Mouse (Mus musculus): ENCODE results near the gene Krt33a. TPM values are rescaled to one million over a fixed set of nuclear protein-coding genes. Genes with fewer than 3 reads are reported as not detected.

Gene Krt33a
- polyA plus RNA-seq, 1 experiment from 2014 or later = not detected

GRCm38 (mm10) chr11:99983442-99983841, 32.6 kb downstream of the Krt33a start:
- no peak for ATAC-seq (ENCODE audit: low FRiP score, low read depth)
- Histone ChIP-seq H3K27me3 (peaks cover 5% of the 10 kb centered on the region; the same call in 1 of the 2 replicates), H3K4me2 (replicated peaks) (no peak overlapping the region), H3K36me3 (no peaks in the 10 kb centered on the region), H3K9me3 (no peaks in the 10 kb centered on the region), H3K9ac (no peak overlapping the region), H3K4me1 (no peaks in the 10 kb centered on the region), H3K27ac (no peak overlapping the region), H3K4me3 (no peak overlapping the region)
- WGBS = 85% methylated on average over 1 of the region's 1 CpGs

GRCm38 (mm10) chr11:99982731-99983130, 33.3 kb downstream of the Krt33a start:
- no peaks in the 10 kb centered on the region for H3K9me3 ChIP-seq
- H3K4me1 ChIP-seq = no peaks in the 10 kb centered on the region
- no peak overlapping the region for H3K4me2 ChIP-seq (replicated peaks)
- no peak overlapping the region for H3K9ac ChIP-seq
- no peaks in the 10 kb centered on the region for H3K36me3 ChIP-seq
- 85% methylated on average over 9 of the region's 9 CpGs for WGBS
- ATAC-seq (ENCODE audit: low FRiP score, low read depth) = no peak
- no peak overlapping the region for H3K27ac ChIP-seq
- no peak overlapping the region for H3K4me3 ChIP-seq
- peaks cover 5% of the 10 kb centered on the region; the same call in 1 of the 2 replicates for H3K27me3 ChIP-seq

- H3K27me3 ChIP-seq = no peaks in the 10 kb centered on the region
- no peak within 1 kb of the TSS for H3K27ac ChIP-seq
- WGBS = 68% methylated on average over 5 of the region's 5 CpGs
- no peaks in the 10 kb centered on the region for H3K4me1 ChIP-seq
- no peaks in the 10 kb centered on the region for H3K9me3 ChIP-seq
- H3K36me3 ChIP-seq = no peaks in the 10 kb centered on the region
- no peak within 1 kb of the TSS for H3K9ac ChIP-seq
- H3K4me2 ChIP-seq (replicated peaks) = no peak within 1 kb of the TSS
- H3K4me3 ChIP-seq = no peak within 1 kb of the TSS
- no peak for ATAC-seq (ENCODE audit: low FRiP score, low read depth)
Measured at GRCm38 (mm10) chr11:99978953-99979352, 37.1 kb downstream of the Krt33a start, which contains the start of gene Krtap29-1. Krtap29-1 (minus strand) TSS chr11:99979053.

- no peaks in the 10 kb centered on the region for H3K27me3 ChIP-seq
Measured at GRCm38 (mm10) chr11:99965961-99966360, 50.1 kb downstream of the Krt33a start.

GRCm38 (mm10) chr11:99964213-99964612, 51.8 kb downstream of the Krt33a start:
- H3K4me3 ChIP-seq = no peak overlapping the region
- 46% methylated on average over 6 of the region's 6 CpGs for WGBS
- ATAC-seq (ENCODE audit: low FRiP score, low read depth) = no peak
- H3K27ac ChIP-seq = no peak overlapping the region
- H3K4me2 ChIP-seq (replicated peaks) = no peak overlapping the region
- H3K9me3 ChIP-seq = no peaks in the 10 kb centered on the region
- no peaks in the 10 kb centered on the region for H3K4me1 ChIP-seq
- H3K27me3 ChIP-seq = no peaks in the 10 kb centered on the region
- H3K9ac ChIP-seq = no peak overlapping the region
- H3K36me3 ChIP-seq = no peaks in the 10 kb centered on the region

More at GRCm38 (mm10) chr11:99965961-99966360, 50.1 kb downstream of the Krt33a start:
- no peak for ATAC-seq (ENCODE audit: low FRiP score, low read depth)
- Histone ChIP-seq H3K4me2 (replicated peaks) (no peak overlapping the region), H3K36me3 (no peaks in the 10 kb centered on the region), H3K27ac (no peak overlapping the region), H3K9me3 (no peaks in the 10 kb centered on the region), H3K4me3 (no peak overlapping the region), H3K4me1 (no peaks in the 10 kb centered on the region), H3K9ac (no peak overlapping the region)
- 2% methylated on average over 2 of the region's 2 CpGs for WGBS

Other genes starting within 250 kb of the Krt33a start
- gene Gm11595, start 243.3 kb downstream of the Krt33a start, polyA plus RNA-seq (2015; fragmentation: Nextera tagmentation; extraction: Ambion mirVana) = not detected in 2 replicates
- gene Krtap4-8, start 235.5 kb downstream of the Krt33a start, polyA plus RNA-seq (2015; fragmentation: Nextera tagmentation; extraction: Ambion mirVana) = not detected in 2 replicates
- gene Krtap4-9, start 231.0 kb downstream of the Krt33a start, polyA plus RNA-seq (2015; fragmentation: Nextera tagmentation; extraction: Ambion mirVana) = not detected in 2 replicates
- not detected in 2 replicates for gene Gm11596, start 222.7 kb downstream of the Krt33a start, polyA plus RNA-seq (2015; fragmentation: Nextera tagmentation; extraction: Ambion mirVana)
- not detected in 2 replicates for gene Gm11569, start 217.3 kb downstream of the Krt33a start, polyA plus RNA-seq (2015; fragmentation: Nextera tagmentation; extraction: Ambion mirVana)
- not detected in 2 replicates for gene Gm11554, start 211.8 kb downstream of the Krt33a start, polyA plus RNA-seq (2015; fragmentation: Nextera tagmentation; extraction: Ambion mirVana)
- not detected in 2 replicates for gene Krtap4-13, start 206.3 kb downstream of the Krt33a start, polyA plus RNA-seq (2015; fragmentation: Nextera tagmentation; extraction: Ambion mirVana)
- gene Gm11564, start 200.5 kb downstream of the Krt33a start, polyA plus RNA-seq (2015; fragmentation: Nextera tagmentation; extraction: Ambion mirVana) = not detected in 2 replicates
- not detected in 2 replicates for gene 2300003K06Rik, start 178.1 kb downstream of the Krt33a start, polyA plus RNA-seq (2015; fragmentation: Nextera tagmentation; extraction: Ambion mirVana)
- not detected in 2 replicates for gene Krtap4-16, start 164.6 kb downstream of the Krt33a start, polyA plus RNA-seq (2015; fragmentation: Nextera tagmentation; extraction: Ambion mirVana)
- gene Gm11568, start 158.3 kb downstream of the Krt33a start, polyA plus RNA-seq (2015; fragmentation: Nextera tagmentation; extraction: Ambion mirVana) = not detected in 2 replicates
- gene Gm11559, start 151.7 kb downstream of the Krt33a start, polyA plus RNA-seq (2015; fragmentation: Nextera tagmentation; extraction: Ambion mirVana) = not detected in 2 replicates
- gene Krtap9-1, start 142.8 kb downstream of the Krt33a start, polyA plus RNA-seq (2015; fragmentation: Nextera tagmentation; extraction: Ambion mirVana) = not detected in 2 replicates
- gene Gm11567, start 137.0 kb downstream of the Krt33a start, polyA plus RNA-seq (2015; fragmentation: Nextera tagmentation; extraction: Ambion mirVana) = not detected in 2 replicates
- not detected in 2 replicates for gene Krtap31-1, start 108.3 kb downstream of the Krt33a start, polyA plus RNA-seq (2015; fragmentation: Nextera tagmentation; extraction: Ambion mirVana)
- gene Gm11565, start 101.5 kb downstream of the Krt33a start, polyA plus RNA-seq (2015; fragmentation: Nextera tagmentation; extraction: Ambion mirVana) = not detected in 2 replicates
- not detected in 2 replicates for gene Krtap31-2, start 79.9 kb downstream of the Krt33a start, polyA plus RNA-seq (2015; fragmentation: Nextera tagmentation; extraction: Ambion mirVana)
- not detected in 2 replicates for gene Krtap9-5, start 67.7 kb downstream of the Krt33a start, polyA plus RNA-seq (2015; fragmentation: Nextera tagmentation; extraction: Ambion mirVana)
- not detected in 2 replicates for gene Krtap29-1, start 37.2 kb downstream of the Krt33a start, polyA plus RNA-seq (2015; fragmentation: Nextera tagmentation; extraction: Ambion mirVana)
- not detected in 2 replicates for gene Krtap16-1, start 29.6 kb downstream of the Krt33a start, polyA plus RNA-seq (2015; fragmentation: Nextera tagmentation; extraction: Ambion mirVana)
- gene Krtap17-1, start 22.2 kb downstream of the Krt33a start, polyA plus RNA-seq (2015; fragmentation: Nextera tagmentation; extraction: Ambion mirVana) = 0.52 and 0.66 TPM in 2 replicates
- gene Krt33b, start 13.7 kb upstream of the Krt33a start, polyA plus RNA-seq (2015; fragmentation: Nextera tagmentation; extraction: Ambion mirVana) = 0.38 and 0.43 TPM in 2 replicates
- not detected in 2 replicates for gene Krt34, start 25.3 kb upstream of the Krt33a start, polyA plus RNA-seq (2015; fragmentation: Nextera tagmentation; extraction: Ambion mirVana)
- 0.11 TPM in 1 of 2 replicates, not detected in the other for gene Krt31, start 34.3 kb upstream of the Krt33a start, polyA plus RNA-seq (2015; fragmentation: Nextera tagmentation; extraction: Ambion mirVana)
- not detected in 2 replicates for gene Krt32, start 72.0 kb upstream of the Krt33a start, polyA plus RNA-seq (2015; fragmentation: Nextera tagmentation; extraction: Ambion mirVana)
- gene Krt35, start 80.0 kb upstream of the Krt33a start, polyA plus RNA-seq (2015; fragmentation: Nextera tagmentation; extraction: Ambion mirVana) = 0.80 and 1.0 TPM in 2 replicates
- 0.14 TPM in 1 of 2 replicates, not detected in the other for gene Krt36, start 89.4 kb upstream of the Krt33a start, polyA plus RNA-seq (2015; fragmentation: Nextera tagmentation; extraction: Ambion mirVana)
- gene Krt13, start 105.4 kb upstream of the Krt33a start, polyA plus RNA-seq (2015; fragmentation: Nextera tagmentation; extraction: Ambion mirVana) = not detected in 2 replicates
- 151 and 172 TPM in 2 replicates for gene Krt15, start 119.7 kb upstream of the Krt33a start, polyA plus RNA-seq (2015; fragmentation: Nextera tagmentation; extraction: Ambion mirVana)
- 18.6 and 21.8 TPM in 2 replicates for gene Krt19, start 132.5 kb upstream of the Krt33a start, polyA plus RNA-seq (2015; fragmentation: Nextera tagmentation; extraction: Ambion mirVana)
- not detected in 2 replicates for gene Krt9, start 177.0 kb upstream of the Krt33a start, polyA plus RNA-seq (2015; fragmentation: Nextera tagmentation; extraction: Ambion mirVana)
- gene Krt14, start 191.3 kb upstream of the Krt33a start, polyA plus RNA-seq (2015; fragmentation: Nextera tagmentation; extraction: Ambion mirVana) = 275 and 306 TPM in 2 replicates
- 0.13 and 0.19 TPM in 2 replicates for gene Krt16, start 232.7 kb upstream of the Krt33a start, polyA plus RNA-seq (2015; fragmentation: Nextera tagmentation; extraction: Ambion mirVana)
- gene Krt17, start 244.8 kb upstream of the Krt33a start, polyA plus RNA-seq (2015; fragmentation: Nextera tagmentation; extraction: Ambion mirVana) = 43.9 and 52.1 TPM in 2 replicates